Mouse (Mus musculus) brain, embryonic 14.5 days (tissue): Measurements from ENCODE around the gene Nkain4. TPM values are rescaled to one million over a fixed set of nuclear protein-coding genes. Genes with fewer than 3 reads are reported as not detected.

Source experiments
- DNase-seq: peaks from one replicate; pipeline ENCODE4 v3.0.0-alpha.2; 2011; ENCODE audit warnings: low read depth
- CTCF ChIP-seq: fragments of 200-500 bp; IDR thresholded peaks from 2 replicates; pipeline ENCODE4 v1.5.1; 2012; ENCODE audit warnings: inconsistent platforms, mild to moderate bottlenecking, moderate library complexity, borderline replicate concordance; ENCODE audit not compliant: insufficient read depth, insufficient read length; ENCODE audit errors: extremely low read depth
- POLR2A ChIP-seq: fragments of 200-500 bp; IDR thresholded peaks from 2 replicates; pipeline ENCODE4 v1.6.1; 2012; ENCODE audit warnings: mild to moderate bottlenecking, inconsistent platforms, borderline replicate concordance; ENCODE audit not compliant: poor library complexity, insufficient read depth, insufficient read length, severe bottlenecking; ENCODE audit errors: extremely low read depth
- polyA plus RNA-seq: library from polyadenylated mRNA; depleted of rRNA; stranded (reverse); fragments of >200 nt; gene quantifications from 2 replicates; pipeline ENCODE4 v1.2.3, GENCODE M21; 2012

Nkain4 gene
- polyA plus RNA-seq, 1 experiment, result 63.1 TPM

DNA sequence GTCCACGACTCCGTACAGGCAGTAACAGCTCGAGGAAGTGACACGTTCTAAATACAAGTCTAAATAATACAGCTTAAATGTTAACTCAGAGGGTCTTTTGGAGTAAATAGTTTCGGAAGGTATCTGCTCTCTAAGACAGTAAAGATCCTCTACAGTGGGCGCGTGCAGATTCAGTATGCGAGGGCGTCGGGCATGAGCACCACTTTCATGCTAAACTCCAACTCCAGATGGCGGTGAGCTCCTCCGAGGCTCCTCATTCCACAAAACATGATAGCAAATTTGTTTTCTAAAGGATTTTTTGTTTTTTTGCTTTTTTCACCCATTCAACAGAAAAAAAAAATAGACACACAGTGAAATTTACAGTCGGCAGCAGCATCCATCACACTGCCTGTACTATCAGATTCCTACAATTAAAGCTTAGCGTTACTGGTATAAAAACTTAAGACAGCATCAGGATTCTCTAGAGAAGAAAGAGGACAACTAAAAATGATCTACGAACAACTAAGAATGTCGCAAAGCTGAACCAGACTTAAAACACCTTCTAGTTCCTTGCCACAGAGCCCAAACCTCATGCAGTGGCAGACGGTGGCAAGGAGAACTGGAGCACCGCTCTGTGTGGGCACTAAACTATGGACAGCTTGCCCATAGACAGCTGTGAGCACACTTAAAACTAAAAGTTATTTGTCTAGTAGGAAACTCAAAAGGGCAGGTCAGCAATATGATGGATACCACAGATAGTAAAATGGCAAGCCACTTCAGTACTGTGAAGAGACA, 49.9 kb downstream of the Nkain4 start:
- TF ChIP-seq POLR2A, result no peak
- TF ChIP-seq CTCF, result no peak
- no peak for DNase-seq

GRCm38 (mm10) chr2:180902086-180902485, 52.4 kb downstream of the Nkain4 start:
- TF ChIP-seq CTCF (peak; percentile 56; the same call in 1 of the 2 replicates), POLR2A (no peak)
- DNase-seq, result peak; percentile 81

DNA sequence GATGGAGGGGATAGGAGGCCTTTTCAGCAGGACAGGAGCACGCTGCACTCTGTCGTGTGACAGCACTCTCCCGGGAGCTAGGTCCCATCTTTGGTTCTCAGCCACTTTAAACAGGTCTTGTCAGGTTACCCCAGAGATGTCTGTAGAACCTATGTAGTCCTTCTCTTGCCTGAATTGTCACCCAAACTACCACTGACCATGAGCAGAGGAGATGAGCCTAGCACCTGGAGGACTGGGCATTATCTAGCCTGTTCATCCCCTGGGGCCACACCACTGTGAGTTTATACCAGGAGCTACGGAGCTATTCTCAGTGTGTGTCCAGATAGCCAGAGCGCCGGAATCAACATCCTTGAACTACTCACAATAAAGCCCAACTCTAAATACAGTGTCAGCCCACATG, 56.6 kb downstream of the Nkain4 start:
- TF ChIP-seq CTCF (no peak), POLR2A (no peak)
- DNase-seq, result no peak

GRCm38 (mm10) chr2:180896819-180897625, 57.5 kb downstream of the Nkain4 start:
- DNase-seq, result no peak
- TF ChIP-seq CTCF (no peak), POLR2A (no peak)

GRCm38 (mm10) chr2:180895837-180896525, 58.5 kb downstream of the Nkain4 start:
- no peak for DNase-seq
- TF ChIP-seq CTCF (no peak), POLR2A (no peak)

DNA sequence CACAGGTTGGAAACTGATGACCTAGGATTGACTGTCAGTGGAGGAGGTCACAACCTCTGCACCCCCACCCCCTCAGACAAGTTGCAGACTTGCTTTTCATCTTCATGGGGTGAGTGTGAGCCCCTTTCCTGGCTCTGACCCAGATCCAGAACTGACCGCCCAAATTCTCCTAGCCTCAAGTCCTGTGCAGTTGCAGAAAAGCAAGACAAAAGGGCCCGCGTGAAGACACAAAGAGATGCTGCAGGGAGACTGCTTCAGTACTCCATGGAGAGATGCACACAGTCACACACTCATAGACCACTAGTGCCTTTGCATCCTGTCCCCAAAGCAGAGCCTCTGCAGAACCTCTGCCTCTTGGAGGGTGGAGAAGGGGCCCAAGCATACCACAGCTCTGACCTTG, 59.2 kb downstream of the Nkain4 start:
- no peak for DNase-seq
- TF ChIP-seq CTCF (no peak), POLR2A (no peak)

DNA sequence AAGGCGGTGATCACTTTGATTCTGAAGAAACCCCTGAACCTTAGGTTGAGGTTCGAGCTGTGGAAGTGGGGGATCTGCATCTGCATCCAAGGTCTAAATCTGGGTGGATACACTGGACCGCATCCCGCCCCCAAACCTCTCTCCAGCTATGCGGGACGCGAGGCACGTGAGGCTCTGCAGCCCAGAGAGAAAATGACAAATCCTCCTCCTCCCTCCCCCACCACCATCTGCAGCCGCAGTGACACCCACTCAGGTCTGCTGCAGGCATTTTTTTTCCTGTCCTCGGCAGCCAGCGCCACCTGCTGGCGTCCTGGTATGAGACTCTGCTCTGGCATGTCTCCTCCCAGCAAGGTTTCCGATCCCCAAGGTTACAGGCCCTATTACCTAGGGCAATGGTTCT, 59.8 kb downstream of the Nkain4 start:
- DNase-seq, result peak; percentile 98
- TF ChIP-seq CTCF, result peak; percentile 99
- TF ChIP-seq POLR2A, result peak; percentile 56; the same call in 1 of the 2 replicates

GRCm38 (mm10) chr2:180894029-180894623, 60.4 kb downstream of the Nkain4 start:
- peak; percentile 87 for DNase-seq
- TF ChIP-seq POLR2A, result peak; percentile 18; the same call in 1 of the 2 replicates
- no peak for TF ChIP-seq CTCF

DNA sequence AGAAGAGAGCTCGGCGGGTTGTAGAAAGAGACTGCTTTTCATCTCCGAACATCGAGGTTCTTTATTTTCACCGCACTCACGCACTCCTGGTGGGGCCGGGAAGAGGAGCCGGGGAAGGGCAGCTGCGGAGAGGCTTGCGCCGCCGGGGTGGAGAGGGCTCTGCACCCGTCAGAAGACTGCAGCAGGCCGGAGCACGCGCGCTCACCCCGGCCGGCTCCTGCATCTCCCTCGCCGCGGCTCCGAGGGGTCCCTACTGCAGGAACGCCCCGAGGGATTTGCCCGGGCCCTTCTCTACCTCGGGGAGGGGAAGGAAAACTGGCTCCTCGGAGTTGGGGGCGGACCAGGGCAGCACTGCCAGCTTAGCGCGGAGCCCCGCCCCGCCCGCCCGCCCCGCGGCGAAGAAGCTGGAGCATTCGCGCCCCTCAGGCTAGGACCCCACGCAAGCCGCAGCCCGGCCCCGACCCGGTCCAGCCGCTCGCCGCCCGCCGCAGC, 60.9 kb downstream of the Nkain4 start:
- DNase-seq, result peak; percentile 78

GRCm38 (mm10) chr2:180892841-180893521, 61.5 kb downstream of the Nkain4 start:
- DNase-seq, result peak; percentile 97

More for the DNA sequence above, 60.9 kb downstream of the Nkain4 start:
- TF ChIP-seq POLR2A, result no peak
- no peak for TF ChIP-seq CTCF

More at GRCm38 (mm10) chr2:180892841-180893521, 61.5 kb downstream of the Nkain4 start:
- TF ChIP-seq POLR2A, result peak; percentile 92
- no peak for TF ChIP-seq CTCF
